Mouse (Mus musculus): Measurements from ENCODE around the gene Rab3c. TPM values are rescaled to one million over a fixed set of nuclear protein-coding genes. Genes with fewer than 3 reads are reported as not detected.

The Rab3c gene
- polyA plus RNA-seq, 1 experiment from 2014 or later, result 0.08 TPM

DNA sequence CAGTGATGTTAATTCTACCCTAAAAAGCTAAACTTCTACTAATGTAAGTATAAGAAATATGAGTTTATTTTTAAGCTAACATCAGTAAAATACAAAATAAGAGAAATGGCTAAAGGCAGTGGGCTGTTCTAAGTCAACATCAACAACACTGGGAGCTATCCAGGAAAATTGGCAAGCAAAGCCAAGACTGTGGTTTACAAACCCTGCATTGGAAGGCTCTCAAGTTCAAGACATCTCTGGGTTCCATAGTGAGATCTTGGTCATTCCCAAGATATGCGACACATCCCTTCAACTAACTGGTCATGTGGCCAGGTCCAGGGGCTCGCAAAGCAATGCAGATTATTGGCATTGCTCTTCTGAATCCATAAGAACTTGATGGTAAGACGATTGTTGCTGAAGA is 5.3 kb downstream of the Rab3c start:
- Histone ChIP-seq H3K27me3 (ENCODE audit: control insufficient read depth, insufficient read depth, low read depth, low read length) (peaks cover 12% of the 10 kb centered on the region), H3K9ac (ENCODE audit: low read depth, low read length) (no peak overlapping the region), H3K4me2 (ENCODE audit: low read depth, low read length) (no peak overlapping the region), H3K9me3 (replicated peaks; ENCODE audit: control insufficient read depth, low read length) (no peaks in the 10 kb centered on the region), H3K4me1 (ENCODE audit: control insufficient read depth, low read depth, low read length) (no peaks in the 10 kb centered on the region), H3K27ac (ENCODE audit: low read length) (no peak overlapping the region), H3K36me3 (ENCODE audit: control insufficient read depth, insufficient read depth) (no peaks in the 10 kb centered on the region), H3K4me3 (ENCODE audit: low read depth, low read length) (no peak overlapping the region)
- ATAC-seq (ENCODE audit: low read depth), result no peak
- WGBS (ENCODE audit: insufficient replicate concordance), result 62% methylated on average over 3 of the region's 3 CpGs

- Histone ChIP-seq H3K4me2 (ENCODE audit: low read depth, low read length) (no peak overlapping the region), H3K9me3 (replicated peaks; ENCODE audit: control insufficient read depth, low read length) (no peaks in the 10 kb centered on the region), H3K9ac (ENCODE audit: low read depth, low read length) (no peak overlapping the region), H3K4me3 (ENCODE audit: low read depth, low read length) (no peak overlapping the region), H3K27ac (ENCODE audit: low read length) (no peak overlapping the region), H3K4me1 (ENCODE audit: control insufficient read depth, low read depth, low read length) (no peaks in the 10 kb centered on the region), H3K27me3 (ENCODE audit: control insufficient read depth, insufficient read depth, low read depth, low read length) (no peaks in the 10 kb centered on the region), H3K36me3 (ENCODE audit: control insufficient read depth, insufficient read depth) (no peaks in the 10 kb centered on the region)
- no peak for ATAC-seq (ENCODE audit: low read depth)
- WGBS (ENCODE audit: insufficient replicate concordance), result 32% methylated on average over 1 of the region's 1 CpGs
Observed at GRCm38 (mm10) chr13:110260649-110261048, 20.1 kb downstream of the Rab3c start.

- H3K27ac ChIP-seq (ENCODE audit: low read length), result no peak overlapping the region
- no peaks in the 10 kb centered on the region for H3K27me3 ChIP-seq (ENCODE audit: control insufficient read depth, insufficient read depth, low read depth, low read length)
- H3K4me3 ChIP-seq (ENCODE audit: low read depth, low read length), result no peak overlapping the region
- H3K36me3 ChIP-seq (ENCODE audit: control insufficient read depth, insufficient read depth), result no peaks in the 10 kb centered on the region
- no peaks in the 10 kb centered on the region for H3K9me3 ChIP-seq (replicated peaks; ENCODE audit: control insufficient read depth, low read length)
- H3K9ac ChIP-seq (ENCODE audit: low read depth, low read length), result no peak overlapping the region
- ATAC-seq (ENCODE audit: low read depth), result no peak
- no peak overlapping the region for H3K4me2 ChIP-seq (ENCODE audit: low read depth, low read length)
- no peaks in the 10 kb centered on the region for H3K4me1 ChIP-seq (ENCODE audit: control insufficient read depth, low read depth, low read length)
- WGBS (ENCODE audit: insufficient replicate concordance), result 72% methylated on average over 5 of the region's 5 CpGs
Observed at GRCm38 (mm10) chr13:110251453-110251852, 29.3 kb downstream of the Rab3c start.

GRCm38 (mm10) chr13:110248481-110248880 is 32.3 kb downstream of the Rab3c start:
- no peak for ATAC-seq (ENCODE audit: low read depth)

GRCm38 (mm10) chr13:110238970-110239369 is 41.8 kb downstream of the Rab3c start:
- WGBS (ENCODE audit: insufficient replicate concordance), result 42% methylated on average over 3 of the region's 3 CpGs
- H3K4me2 ChIP-seq (ENCODE audit: low read depth, low read length), result no peak overlapping the region
- no peak for ATAC-seq (ENCODE audit: low read depth)
- H3K27me3 ChIP-seq (ENCODE audit: control insufficient read depth, insufficient read depth, low read depth, low read length), result no peaks in the 10 kb centered on the region
- H3K36me3 ChIP-seq (ENCODE audit: control insufficient read depth, insufficient read depth), result no peaks in the 10 kb centered on the region
- no peak overlapping the region for H3K4me3 ChIP-seq (ENCODE audit: low read depth, low read length)
- no peaks in the 10 kb centered on the region for H3K9me3 ChIP-seq (replicated peaks; ENCODE audit: control insufficient read depth, low read length)
- H3K9ac ChIP-seq (ENCODE audit: low read depth, low read length), result no peak overlapping the region
- H3K27ac ChIP-seq (ENCODE audit: low read length), result no peak overlapping the region
- no peaks in the 10 kb centered on the region for H3K4me1 ChIP-seq (ENCODE audit: control insufficient read depth, low read depth, low read length)

More at GRCm38 (mm10) chr13:110248481-110248880, 32.3 kb downstream of the Rab3c start:
- no peaks in the 10 kb centered on the region for H3K4me1 ChIP-seq (ENCODE audit: control insufficient read depth, low read depth, low read length)
- H3K9ac ChIP-seq (ENCODE audit: low read depth, low read length), result no peak overlapping the region
- no peaks in the 10 kb centered on the region for H3K27me3 ChIP-seq (ENCODE audit: control insufficient read depth, insufficient read depth, low read depth, low read length)
- H3K4me2 ChIP-seq (ENCODE audit: low read depth, low read length), result no peak overlapping the region
- no peak overlapping the region for H3K27ac ChIP-seq (ENCODE audit: low read length)
- H3K9me3 ChIP-seq (replicated peaks; ENCODE audit: control insufficient read depth, low read length), result no peaks in the 10 kb centered on the region
- no peak overlapping the region for H3K4me3 ChIP-seq (ENCODE audit: low read depth, low read length)
- WGBS (ENCODE audit: insufficient replicate concordance), result 52% methylated on average over 2 of the region's 2 CpGs
- no peaks in the 10 kb centered on the region for H3K36me3 ChIP-seq (ENCODE audit: control insufficient read depth, insufficient read depth)

- no peaks in the 10 kb centered on the region for H3K4me1 ChIP-seq (ENCODE audit: control insufficient read depth, low read depth, low read length)
- H3K36me3 ChIP-seq (ENCODE audit: control insufficient read depth, insufficient read depth), result no peaks in the 10 kb centered on the region
- H3K27ac ChIP-seq (ENCODE audit: low read length), result no peak overlapping the region
- H3K4me3 ChIP-seq (ENCODE audit: low read depth, low read length), result no peak overlapping the region
- 37% methylated on average over 10 of the region's 10 CpGs for WGBS (ENCODE audit: insufficient replicate concordance)
- no peaks in the 10 kb centered on the region for H3K9me3 ChIP-seq (replicated peaks; ENCODE audit: control insufficient read depth, low read length)
- H3K9ac ChIP-seq (ENCODE audit: low read depth, low read length), result no peak overlapping the region
- no peak for ATAC-seq (ENCODE audit: low read depth)
- H3K27me3 ChIP-seq (ENCODE audit: control insufficient read depth, insufficient read depth, low read depth, low read length), result no peaks in the 10 kb centered on the region
- H3K4me2 ChIP-seq (ENCODE audit: low read depth, low read length), result no peak overlapping the region
Observed at GRCm38 (mm10) chr13:110237209-110237935, 43.4 kb downstream of the Rab3c start.

- Histone ChIP-seq H3K4me2 (ENCODE audit: low read depth, low read length) (no peak overlapping the region), H3K27me3 (ENCODE audit: control insufficient read depth, insufficient read depth, low read depth, low read length) (no peaks in the 10 kb centered on the region), H3K9me3 (replicated peaks; ENCODE audit: control insufficient read depth, low read length) (no peaks in the 10 kb centered on the region), H3K4me3 (ENCODE audit: low read depth, low read length) (no peak overlapping the region), H3K9ac (ENCODE audit: low read depth, low read length) (no peak overlapping the region), H3K27ac (ENCODE audit: low read length) (no peak overlapping the region), H3K4me1 (ENCODE audit: control insufficient read depth, low read depth, low read length) (no peaks in the 10 kb centered on the region), H3K36me3 (ENCODE audit: control insufficient read depth, insufficient read depth) (no peaks in the 10 kb centered on the region)
- ATAC-seq (ENCODE audit: low read depth), result no peak
- WGBS (ENCODE audit: insufficient replicate concordance), result 73% methylated on average over 5 of the region's 5 CpGs
Observed at GRCm38 (mm10) chr13:110233364-110233763, 47.4 kb downstream of the Rab3c start.

- Histone ChIP-seq H3K9me3 (replicated peaks; ENCODE audit: control insufficient read depth, low read length) (no peaks in the 10 kb centered on the region), H3K27me3 (ENCODE audit: control insufficient read depth, insufficient read depth, low read depth, low read length) (no peaks in the 10 kb centered on the region), H3K4me3 (ENCODE audit: low read depth, low read length) (no peak overlapping the region), H3K4me1 (ENCODE audit: control insufficient read depth, low read depth, low read length) (no peaks in the 10 kb centered on the region), H3K36me3 (ENCODE audit: control insufficient read depth, insufficient read depth) (no peaks in the 10 kb centered on the region), H3K27ac (ENCODE audit: low read length) (no peak overlapping the region), H3K4me2 (ENCODE audit: low read depth, low read length) (no peak overlapping the region), H3K9ac (ENCODE audit: low read depth, low read length) (no peak overlapping the region)
- 67% methylated on average over 5 of the region's 5 CpGs for WGBS (ENCODE audit: insufficient replicate concordance)
- no peak for ATAC-seq (ENCODE audit: low read depth)
Observed at GRCm38 (mm10) chr13:110231086-110231688, 49.6 kb downstream of the Rab3c start.

GRCm38 (mm10) chr13:110230046-110230445 is 50.8 kb downstream of the Rab3c start:
- Histone ChIP-seq H3K4me3 (ENCODE audit: low read depth, low read length) (no peak overlapping the region), H3K27ac (ENCODE audit: low read length) (no peak overlapping the region), H3K9me3 (replicated peaks; ENCODE audit: control insufficient read depth, low read length) (no peaks in the 10 kb centered on the region), H3K9ac (ENCODE audit: low read depth, low read length) (no peak overlapping the region), H3K4me2 (ENCODE audit: low read depth, low read length) (no peak overlapping the region), H3K4me1 (ENCODE audit: control insufficient read depth, low read depth, low read length) (no peaks in the 10 kb centered on the region), H3K27me3 (ENCODE audit: control insufficient read depth, insufficient read depth, low read depth, low read length) (no peaks in the 10 kb centered on the region), H3K36me3 (ENCODE audit: control insufficient read depth, insufficient read depth) (no peaks in the 10 kb centered on the region)
- 60% methylated on average over 4 of the region's 4 CpGs for WGBS (ENCODE audit: insufficient replicate concordance)
- no peak for ATAC-seq (ENCODE audit: low read depth)

All from liver, embryonic 16.5 days (tissue).